Mouse (Mus musculus) E14TG2a.4 (cell line): ENCODE measurements around the gene Zfp382.

ENCODE experiments used
- CTCF ChIP-seq: conservative IDR thresholded peaks from 2 replicates; pipeline ENCODE4 v1.5.1; 2014; ENCODE audit warnings: low read length
- POU5F1 ChIP-seq: IDR thresholded peaks from 2 replicates; pipeline ENCODE4 v1.6.1; 2014; ENCODE audit warnings: low read length, borderline replicate concordance

GRCm38 (mm10) chr7:30143170-30143554 lies 21.4 kb downstream of the Zfp382 start:
- no peak for TF ChIP-seq CTCF
- no peak for TF ChIP-seq POU5F1
